Mouse (Mus musculus): ENCODE data around the gene Zfp422.
"Not testable (repeated sequence)": the region's sequence is repeated elsewhere in the genome, so short reads cannot be mapped to it uniquely, and the experiment has no call there.

The Zfp422 gene

GRCm38 (mm10) chr6:116649811-116650210 is 21.0 kb upstream of the Zfp422 start:
- no peak for DNase-seq

- DNase-seq: no peak
Measured at GRCm38 (mm10) chr6:116647763-116648162, 19.0 kb upstream of the Zfp422 start.

GRCm38 (mm10) chr6:116644335-116644734 is 15.5 kb upstream of the Zfp422 start:
- no peak for DNase-seq

GRCm38 (mm10) chr6:116643881-116644280 is 15.1 kb upstream of the Zfp422 start:
- DNase-seq: no peak

- DNase-seq: no peak
Measured at GRCm38 (mm10) chr6:116642942-116643341, 14.1 kb upstream of the Zfp422 start.

GRCm38 (mm10) chr6:116639663-116640062 is 10.9 kb upstream of the Zfp422 start:
- DNase-seq: no peak

GRCm38 (mm10) chr6:116638871-116639270 is 10.1 kb upstream of the Zfp422 start:
- DNase-seq: no peak

GRCm38 (mm10) chr6:116637496-116637895 is 8.7 kb upstream of the Zfp422 start:
- DNase-seq: no peak

- DNase-seq: no peak
Measured at GRCm38 (mm10) chr6:116636581-116637235, 7.9 kb upstream of the Zfp422 start.

GRCm38 (mm10) chr6:116635251-116636180 is 6.7 kb upstream of the Zfp422 start:
- no peak for DNase-seq

- no peak for DNase-seq
Measured at GRCm38 (mm10) chr6:116633741-116634695, 5.2 kb upstream of the Zfp422 start.

- peak in 1 of 2 experiments; percentile 35 for DNase-seq
Measured at GRCm38 (mm10) chr6:116632129-116632528, 3.3 kb upstream of the Zfp422 start.

- no peak for DNase-seq
Measured at GRCm38 (mm10) chr6:116629766-116630165, 967 bp upstream of the Zfp422 start.

GRCm38 (mm10) chr6:116628095-116628494 is 704 bp downstream of the Zfp422 start:
- no peak for DNase-seq

- not testable (repeated sequence) for DNase-seq
Measured at GRCm38 (mm10) chr6:116626417-116626816, 2.4 kb downstream of the Zfp422 start.

GRCm38 (mm10) chr6:116621318-116622023 is 7.3 kb downstream of the Zfp422 start:
- no peak for DNase-seq

- no peak for DNase-seq
Measured at GRCm38 (mm10) chr6:116618073-116618472, 10.7 kb downstream of the Zfp422 start.

- DNase-seq: no peak
Measured at GRCm38 (mm10) chr6:116615719-116616118, 13.1 kb downstream of the Zfp422 start.

- no peak for DNase-seq
Measured at GRCm38 (mm10) chr6:116607230-116607629, 21.6 kb downstream of the Zfp422 start.

- not testable (repeated sequence) for DNase-seq
Measured at GRCm38 (mm10) chr6:116600969-116601368, 27.8 kb downstream of the Zfp422 start.

GRCm38 (mm10) chr6:116584095-116584494 is 44.7 kb downstream of the Zfp422 start, which contains the start of gene Olfr215:
TSS of gene Olfr215 (minus strand) at chr6:116584195.
- no peak for DNase-seq

Data from thymus, adult 18-20 months (tissue).